Mouse (Mus musculus): Measurements from ENCODE around the gene Kcnma1. TPM values are rescaled to one million over a fixed set of nuclear protein-coding genes. Genes with fewer than 3 reads are reported as not detected.

Kcnma1 gene
- polyA plus RNA-seq, 1 experiment from 2014 or later, result 0.62 TPM

DNA sequence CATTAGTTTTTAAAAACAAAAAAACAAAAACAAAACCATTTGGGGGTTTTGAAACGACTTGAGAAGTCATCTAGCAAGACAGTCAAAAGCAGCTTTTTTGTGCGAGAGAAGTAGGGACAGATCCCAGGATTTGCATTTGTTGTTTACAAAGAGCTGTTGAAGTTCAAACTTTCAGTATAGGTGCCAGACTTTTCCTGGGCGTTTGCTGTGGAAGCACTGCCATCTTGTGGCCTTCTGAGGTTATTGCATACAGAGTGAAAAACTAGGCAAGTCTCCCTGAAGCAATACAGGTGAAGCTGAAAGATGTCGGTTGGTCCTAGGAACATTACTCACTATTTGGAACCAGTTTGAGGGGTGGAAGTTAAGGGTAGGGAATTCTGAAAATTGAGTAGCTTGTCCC lies 484.6 kb downstream of the Kcnma1 start:
- Histone ChIP-seq H3K27me3 (replicated peaks; ENCODE audit: insufficient read depth, low read length) (no peaks in the 10 kb centered on the region), H3K4me3 (ENCODE audit: low read depth, low read length) (no peak overlapping the region), H3K27ac (ENCODE audit: low read length) (no peak overlapping the region), H3K4me1 (ENCODE audit: insufficient read depth, low read depth, low read length) (no peaks in the 10 kb centered on the region), H3K4me2 (replicated peaks; ENCODE audit: low read depth, low read length) (no peak overlapping the region), H3K9me3 (ENCODE audit: low read length) (no peaks in the 10 kb centered on the region), H3K9ac (replicated peaks; ENCODE audit: low read depth) (no peak overlapping the region), H3K36me3 (ENCODE audit: insufficient read depth, low read length) (no peaks in the 10 kb centered on the region)
- WGBS, result 1% methylated on average over 4 of the region's 4 CpGs
- TF ChIP-seq EP300 (IDR thresholded peaks at IDR 0.05) (no peak), CTCF (IDR thresholded peaks at IDR 0.05) (peak; percentile 94)
- DNase-seq (ENCODE audit: low spot score) (peak; percentile 87), ATAC-seq (peak; percentile 37; the same call in 1 of the 2 replicates)

DNA sequence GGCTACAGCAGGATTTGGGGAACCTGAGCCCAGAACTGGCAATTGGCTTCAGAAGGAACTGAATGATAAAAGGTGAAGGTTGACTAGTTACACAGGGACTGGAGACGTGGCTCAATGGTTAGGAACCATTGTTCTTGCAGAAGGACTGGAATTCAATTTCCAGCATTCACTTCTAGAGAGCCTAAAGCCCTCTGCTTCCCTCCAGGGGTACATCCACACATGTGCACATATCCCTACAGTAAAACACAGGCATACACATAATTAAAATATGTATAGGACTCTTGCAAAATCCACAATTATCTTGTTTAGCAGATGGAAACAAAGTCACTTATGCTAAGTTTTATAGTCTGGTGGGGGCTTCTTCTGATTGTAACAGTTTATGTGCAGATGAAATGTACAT lies 485.1 kb downstream of the Kcnma1 start:
- 63% methylated on average over 1 of the region's 1 CpGs for WGBS
- no peak overlapping the region for H3K4me2 ChIP-seq (replicated peaks; ENCODE audit: low read depth, low read length)
- DNase-seq (ENCODE audit: low spot score) (peak; percentile 24), ATAC-seq (no peak)
- TF ChIP-seq CTCF (IDR thresholded peaks at IDR 0.05), result peak; percentile 47
- TF ChIP-seq EP300 (IDR thresholded peaks at IDR 0.05), result no peak
- no peaks in the 10 kb centered on the region for H3K27me3 ChIP-seq (replicated peaks; ENCODE audit: insufficient read depth, low read length)
- H3K9me3 ChIP-seq (ENCODE audit: low read length), result no peaks in the 10 kb centered on the region
- H3K4me3 ChIP-seq (ENCODE audit: low read depth, low read length), result no peak overlapping the region
- H3K27ac ChIP-seq (ENCODE audit: low read length), result no peak overlapping the region
- H3K9ac ChIP-seq (replicated peaks; ENCODE audit: low read depth), result no peak overlapping the region
- no peaks in the 10 kb centered on the region for H3K36me3 ChIP-seq (ENCODE audit: insufficient read depth, low read length)
- H3K4me1 ChIP-seq (ENCODE audit: insufficient read depth, low read depth, low read length), result no peaks in the 10 kb centered on the region

DNA sequence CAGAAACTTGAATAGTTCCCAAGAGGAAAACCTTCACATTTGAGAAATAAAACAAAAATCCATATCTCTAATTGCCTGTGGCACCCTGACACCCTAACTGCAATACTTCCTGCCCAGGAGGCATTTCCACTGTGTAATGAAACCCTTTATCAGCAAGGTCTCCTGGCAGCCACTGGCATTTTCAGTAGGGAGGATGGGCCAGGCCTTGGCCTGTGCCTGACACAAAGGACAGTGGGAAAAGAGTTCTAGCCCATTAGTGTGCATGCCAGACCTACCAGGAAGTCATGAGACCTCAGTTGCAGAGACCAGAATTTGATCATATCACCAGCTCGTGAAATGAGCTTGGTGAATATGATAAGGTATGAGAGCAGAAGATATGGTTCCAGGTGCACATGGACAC lies 488.4 kb downstream of the Kcnma1 start:
- H3K36me3 ChIP-seq (ENCODE audit: insufficient read depth, low read length), result no peaks in the 10 kb centered on the region
- no peak overlapping the region for H3K4me2 ChIP-seq (replicated peaks; ENCODE audit: low read depth, low read length)
- H3K4me1 ChIP-seq (ENCODE audit: insufficient read depth, low read depth, low read length), result no peaks in the 10 kb centered on the region
- TF ChIP-seq CTCF (IDR thresholded peaks at IDR 0.05) (no peak), EP300 (IDR thresholded peaks at IDR 0.05) (no peak)
- 89% methylated on average over 1 of the region's 1 CpGs for WGBS
- H3K27ac ChIP-seq (ENCODE audit: low read length), result no peak overlapping the region
- no peak overlapping the region for H3K9ac ChIP-seq (replicated peaks; ENCODE audit: low read depth)
- H3K9me3 ChIP-seq (ENCODE audit: low read length), result no peaks in the 10 kb centered on the region
- no peaks in the 10 kb centered on the region for H3K27me3 ChIP-seq (replicated peaks; ENCODE audit: insufficient read depth, low read length)
- H3K4me3 ChIP-seq (ENCODE audit: low read depth, low read length), result no peak overlapping the region
- no peak for ATAC-seq
- DNase-seq (ENCODE audit: low spot score), result no peak

DNA sequence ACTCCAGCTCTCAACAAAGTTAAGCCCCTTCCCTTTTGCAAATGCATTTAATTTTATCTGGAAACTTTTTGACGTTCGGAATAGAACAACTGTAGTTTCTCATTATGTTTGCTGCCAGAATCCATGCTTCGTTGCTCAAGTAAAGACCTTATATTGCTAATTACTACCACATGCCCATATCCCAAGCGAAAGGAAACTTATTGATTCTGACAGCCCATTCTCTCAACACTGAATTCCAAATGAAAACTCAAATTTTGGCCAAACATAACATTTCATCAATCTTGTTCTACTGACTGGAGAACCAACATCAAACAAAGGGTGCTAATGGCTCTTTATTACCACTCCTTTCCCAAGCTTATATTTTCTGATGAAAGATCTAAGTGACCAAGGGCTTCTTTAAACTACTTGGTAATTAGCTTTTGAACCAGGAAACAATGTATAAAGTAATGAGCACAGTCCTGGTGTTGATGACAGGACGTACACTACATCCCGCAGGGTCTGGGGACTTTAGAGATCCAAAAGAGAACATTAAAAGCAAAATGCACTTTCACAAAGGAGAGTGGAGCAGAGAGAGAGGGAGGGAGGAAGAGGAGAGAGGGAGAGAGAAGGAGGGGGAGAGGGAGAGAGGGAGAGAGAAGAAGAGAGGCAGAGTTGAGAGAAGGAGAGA lies 490.3 kb downstream of the Kcnma1 start:
- H3K9me3 ChIP-seq (ENCODE audit: low read length), result no peaks in the 10 kb centered on the region
- H3K36me3 ChIP-seq (ENCODE audit: insufficient read depth, low read length), result no peaks in the 10 kb centered on the region
- H3K4me3 ChIP-seq (ENCODE audit: low read depth, low read length), result no peak overlapping the region
- no peak overlapping the region for H3K9ac ChIP-seq (replicated peaks; ENCODE audit: low read depth)
- H3K4me2 ChIP-seq (replicated peaks; ENCODE audit: low read depth, low read length), result no peak overlapping the region
- TF ChIP-seq CTCF (IDR thresholded peaks at IDR 0.05), result no peak
- TF ChIP-seq EP300 (IDR thresholded peaks at IDR 0.05), result peak; percentile 21; the same call in 1 of the 2 replicates
- WGBS, result 58% methylated on average over 6 of the region's 6 CpGs
- DNase-seq (ENCODE audit: low spot score) (no peak), ATAC-seq (no peak)
- no peaks in the 10 kb centered on the region for H3K27me3 ChIP-seq (replicated peaks; ENCODE audit: insufficient read depth, low read length)
- H3K27ac ChIP-seq (ENCODE audit: low read length), result no peak overlapping the region
- no peaks in the 10 kb centered on the region for H3K4me1 ChIP-seq (ENCODE audit: insufficient read depth, low read depth, low read length)

DNA sequence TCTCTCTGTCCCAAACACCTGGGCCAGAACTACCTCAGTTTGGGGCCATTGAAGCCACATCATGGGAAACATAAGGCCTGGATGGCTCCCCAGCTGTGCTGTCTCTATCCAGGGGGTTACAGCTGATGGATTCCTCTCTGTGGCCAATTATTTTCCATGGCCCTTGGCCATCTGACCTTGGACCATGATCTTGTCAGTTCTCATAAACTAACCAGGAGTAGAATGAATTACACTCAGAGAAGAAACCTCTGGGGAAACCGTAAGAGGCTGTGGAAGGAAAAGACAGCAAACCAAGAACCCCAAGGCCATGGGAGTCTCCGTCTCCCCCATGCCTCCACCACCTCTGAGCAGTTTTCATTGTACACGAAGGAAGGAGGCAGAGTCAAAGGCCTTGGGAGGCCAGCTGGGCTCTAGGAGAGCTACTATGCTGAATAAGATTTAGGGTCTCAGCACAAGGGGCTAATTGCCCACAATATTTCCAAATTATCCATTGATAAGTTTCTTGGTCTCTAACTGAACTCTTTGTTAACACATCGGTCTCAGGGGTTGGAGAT lies 491.6 kb downstream of the Kcnma1 start:
- WGBS, result 66% methylated on average over 4 of the region's 4 CpGs
- no peak for DNase-seq (ENCODE audit: low spot score)
- ATAC-seq, result no peak

DNA sequence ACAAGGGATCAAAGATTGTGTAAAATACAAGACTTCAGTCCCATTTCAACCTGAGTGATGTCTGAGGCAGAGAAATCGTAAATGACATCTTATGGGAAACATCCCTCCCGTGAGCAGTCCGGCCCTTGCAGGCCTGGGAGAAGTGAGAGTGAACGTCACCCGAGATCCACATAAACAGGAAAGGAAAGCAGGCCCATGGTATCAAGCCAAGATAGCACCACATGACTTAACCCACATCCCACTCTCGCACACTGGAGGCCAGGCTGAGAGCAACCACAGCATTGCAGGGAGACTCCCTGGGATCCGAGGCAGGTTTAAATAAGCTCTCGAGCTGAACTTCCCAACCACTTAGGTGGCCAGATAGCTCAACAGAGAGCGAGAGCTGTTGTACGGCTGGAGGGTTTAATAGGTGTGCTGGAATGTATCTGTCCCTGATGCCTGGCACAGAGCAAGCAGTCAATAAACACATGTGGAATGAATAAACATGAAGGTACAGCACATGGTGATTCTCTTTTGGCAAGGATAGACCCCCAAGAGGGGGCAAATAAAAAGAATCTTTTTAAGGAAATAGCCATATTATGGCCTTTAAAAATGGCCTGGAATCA lies 493.1 kb downstream of the Kcnma1 start:
- Histone ChIP-seq H3K27ac (ENCODE audit: low read length) (no peak overlapping the region), H3K9ac (replicated peaks; ENCODE audit: low read depth) (no peak overlapping the region), H3K27me3 (replicated peaks; ENCODE audit: insufficient read depth, low read length) (no peaks in the 10 kb centered on the region), H3K36me3 (ENCODE audit: insufficient read depth, low read length) (no peaks in the 10 kb centered on the region), H3K4me3 (ENCODE audit: low read depth, low read length) (no peak overlapping the region), H3K4me2 (replicated peaks; ENCODE audit: low read depth, low read length) (no peak overlapping the region), H3K4me1 (ENCODE audit: insufficient read depth, low read depth, low read length) (no peaks in the 10 kb centered on the region), H3K9me3 (ENCODE audit: low read length) (no peaks in the 10 kb centered on the region)
- DNase-seq (ENCODE audit: low spot score) (peak; percentile 21), ATAC-seq (peak; percentile 35)
- WGBS, result 56% methylated on average over 10 of the region's 10 CpGs
- TF ChIP-seq CTCF (IDR thresholded peaks at IDR 0.05), result no peak
- TF ChIP-seq EP300 (IDR thresholded peaks at IDR 0.05), result no peak

More for the DNA sequence above, 491.6 kb downstream of the Kcnma1 start:
- H3K4me1 ChIP-seq (ENCODE audit: insufficient read depth, low read depth, low read length), result no peaks in the 10 kb centered on the region
- TF ChIP-seq CTCF (IDR thresholded peaks at IDR 0.05) (no peak), EP300 (IDR thresholded peaks at IDR 0.05) (no peak)
- H3K9ac ChIP-seq (replicated peaks; ENCODE audit: low read depth), result no peak overlapping the region
- H3K27me3 ChIP-seq (replicated peaks; ENCODE audit: insufficient read depth, low read length), result no peaks in the 10 kb centered on the region
- H3K9me3 ChIP-seq (ENCODE audit: low read length), result no peaks in the 10 kb centered on the region
- no peak overlapping the region for H3K27ac ChIP-seq (ENCODE audit: low read length)
- no peak overlapping the region for H3K4me2 ChIP-seq (replicated peaks; ENCODE audit: low read depth, low read length)
- no peaks in the 10 kb centered on the region for H3K36me3 ChIP-seq (ENCODE audit: insufficient read depth, low read length)
- H3K4me3 ChIP-seq (ENCODE audit: low read depth, low read length), result no peak overlapping the region

Measured in lung, postnatal 0 days (tissue).